Mouse (Mus musculus) heart, embryonic 14.5 days (tissue): ENCODE data around the gene Ep400. TPM values are rescaled to one million over a fixed set of nuclear protein-coding genes. Genes with fewer than 3 reads are reported as not detected.

ENCODE experiments used
- ATAC-seq: fragments of 200-750 bp; cut with Nextera tagmentation; 2 replicates; pipeline ENCODE4 v1.8.0; 2017; ENCODE audit warnings: low read depth, moderate TSS enrichment; ENCODE audit not compliant: insufficient number of reproducible peaks, insufficient read depth, low FRiP score
- H3K27ac ChIP-seq, 2 experiments: fragments of 200-500 bp in 1 of 2; fragments of 300-500 bp in 1 of 2; sonication (generic) in 1 of 2; replicated peaks in 1 of 2; 2 replicates each; pipeline ENCODE4 v1.5.1; 2012 to 2014; ENCODE audit warnings: low read depth in 2 of 2, low read length in 2 of 2, control low read depth in 1 of 2, mild to moderate bottlenecking in 1 of 2, mixed read lengths in 1 of 2; ENCODE audit not compliant: control insufficient read depth in 1 of 2, insufficient read depth in 1 of 2
- H3K27me3 ChIP-seq: fragments of 300-500 bp; sonication (generic); 2 replicates; pipeline ENCODE4 v1.6.1; 2014; ENCODE audit warnings: mild to moderate bottlenecking, low read length, control low read depth; ENCODE audit not compliant: control insufficient read depth, insufficient read depth
- H3K36me3 ChIP-seq: fragments of 300-500 bp; sonication (generic); 2 replicates; pipeline ENCODE4 v1.6.1; 2014; ENCODE audit warnings: mild to moderate bottlenecking, control low read depth, low read length, mixed read lengths; ENCODE audit not compliant: control insufficient read depth, insufficient read depth
- H3K4me1 ChIP-seq, 2 experiments: fragments of 200-500 bp in 1 of 2; fragments of 300-500 bp in 1 of 2; sonication (generic) in 1 of 2; 2 replicates each; pipeline ENCODE4 v1.6.1; 2012 to 2014; ENCODE audit warnings: low read length in 2 of 2, control low read depth in 1 of 2, mixed read lengths in 1 of 2; ENCODE audit not compliant: control insufficient read depth in 2 of 2, insufficient read depth in 2 of 2
- H3K4me2 ChIP-seq: fragments of 300-500 bp; sonication (generic); 2 replicates; pipeline ENCODE4 v1.6.1; 2014; ENCODE audit warnings: mild to moderate bottlenecking, low read length
- H3K4me3 ChIP-seq, 2 experiments: fragments of 200-500 bp in 1 of 2; fragments of 300-500 bp in 1 of 2; sonication (generic) in 1 of 2; 2 replicates each; pipeline ENCODE4 v1.5.1; 2012 to 2014; ENCODE audit warnings: low read length in 2 of 2, mild to moderate bottlenecking in 2 of 2, control low read depth in 1 of 2, low read depth in 1 of 2, moderate library complexity in 1 of 2; ENCODE audit not compliant: control insufficient read depth in 1 of 2, insufficient read depth in 1 of 2
- H3K9ac ChIP-seq: fragments of 300-500 bp; sonication (generic); 2 replicates; pipeline ENCODE4 v1.6.1; 2014; ENCODE audit warnings: mild to moderate bottlenecking, low read length
- H3K9me3 ChIP-seq: fragments of 300-500 bp; sonication (generic); 2 replicates; pipeline ENCODE4 v1.6.1; 2016; ENCODE audit warnings: low read length, control low read depth; ENCODE audit not compliant: control insufficient read depth
- WGBS: fragments of 180-500 bp; shearing (Covaris S2); extraction: QIAGEN DNeasy Blood & Tissue Kit; methylation state at CpG from one replicate; pipeline ENCODE4 v1.1.7; 2014; 5-methylcytosine and 5-hydroxymethylcytosine counted together
- polyA plus RNA-seq: library from polyadenylated mRNA; unstranded; fragments of >200 nt; fragmentation: Nextera tagmentation; extraction: Ambion mirVana; gene quantifications from 2 replicates; pipeline ENCODE4 v1.2.1, GENCODE M21; 2014

Gene Ep400
- polyA plus RNA-seq, 1 experiment from 2014 or later: 24.3 TPM

DNA sequence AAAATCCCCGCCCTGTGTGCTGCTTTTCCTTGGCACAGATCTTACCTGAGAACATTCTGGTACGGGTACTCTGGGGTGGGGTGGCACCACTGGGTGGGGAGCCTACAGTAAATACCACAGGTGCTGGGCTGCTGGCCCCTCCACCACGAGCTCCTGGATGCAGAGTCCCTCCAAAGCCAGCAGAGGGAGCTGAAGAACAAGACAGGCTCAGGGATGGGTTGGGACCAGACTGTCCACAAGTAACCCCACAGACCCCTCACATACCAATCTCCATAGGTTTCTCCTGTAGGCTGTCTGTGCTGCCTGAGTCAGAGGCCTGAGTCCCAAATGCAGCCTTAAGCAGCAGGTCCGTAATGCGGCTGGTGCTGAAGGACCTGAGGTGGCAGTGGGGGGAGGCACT is 18.2 kb upstream of the Ep400 start:
- no peaks in the 10 kb centered on the region for H3K4me1 ChIP-seq
- H3K9ac ChIP-seq: no peak overlapping the region
- H3K4me2 ChIP-seq: no peak overlapping the region
- no peaks in the 10 kb centered on the region for H3K27me3 ChIP-seq
- H3K9me3 ChIP-seq: no peaks in the 10 kb centered on the region
- 54% methylated on average over 5 of the region's 5 CpGs for WGBS
- no peak overlapping the region for H3K4me3 ChIP-seq
- H3K27ac ChIP-seq: no peak overlapping the region
- ATAC-seq: 0 out of 2 replicates have a peak, but pooled peaks have one; percentile 14
- H3K36me3 ChIP-seq: peaks cover 93% of the 10 kb centered on the region

DNA sequence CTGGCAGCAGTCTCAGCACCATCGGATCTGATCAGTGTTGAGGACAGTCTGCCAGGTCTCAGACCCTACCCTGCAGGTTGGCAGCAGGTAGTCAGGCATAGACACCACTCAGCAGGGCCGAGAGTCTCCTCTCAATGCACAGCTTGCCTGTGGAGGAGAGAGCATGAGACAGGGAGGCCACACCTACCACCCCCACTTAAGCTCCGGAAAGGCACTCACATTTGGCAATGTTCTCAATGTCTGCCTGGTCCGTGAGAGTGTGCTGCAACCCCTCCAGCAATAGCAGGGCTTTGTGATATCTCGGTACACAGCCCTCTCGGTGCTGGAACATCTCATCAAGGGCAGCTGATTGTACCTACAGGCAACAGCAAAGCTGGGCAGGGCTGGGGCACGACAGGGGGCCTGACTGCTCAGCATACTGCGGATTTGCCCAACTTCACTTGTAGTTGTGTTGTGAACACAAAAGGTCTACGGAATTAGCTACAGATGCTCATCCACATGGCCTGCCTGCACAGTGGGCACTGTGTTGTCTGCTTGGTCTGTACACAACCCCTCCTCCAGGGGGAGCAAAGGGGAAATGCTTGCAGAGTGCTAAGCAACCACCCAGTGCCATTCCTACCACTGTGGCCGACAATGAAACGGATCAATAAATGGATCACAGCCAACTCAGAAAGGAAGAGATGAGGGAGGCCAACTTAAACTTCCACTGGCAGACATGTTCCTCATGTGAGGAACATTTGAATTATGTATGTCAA is 15.7 kb upstream of the Ep400 start:
- ATAC-seq: no peak
- Histone ChIP-seq H3K4me3 (no peak overlapping the region), H3K27ac (no peak overlapping the region), H3K9me3 (no peaks in the 10 kb centered on the region), H3K4me2 (no peak overlapping the region), H3K27me3 (no peaks in the 10 kb centered on the region), H3K36me3 (peaks cover 69% of the 10 kb centered on the region), H3K9ac (no peak overlapping the region), H3K4me1 (no peaks in the 10 kb centered on the region)
- WGBS: 68% methylated on average over 11 of the region's 11 CpGs

DNA sequence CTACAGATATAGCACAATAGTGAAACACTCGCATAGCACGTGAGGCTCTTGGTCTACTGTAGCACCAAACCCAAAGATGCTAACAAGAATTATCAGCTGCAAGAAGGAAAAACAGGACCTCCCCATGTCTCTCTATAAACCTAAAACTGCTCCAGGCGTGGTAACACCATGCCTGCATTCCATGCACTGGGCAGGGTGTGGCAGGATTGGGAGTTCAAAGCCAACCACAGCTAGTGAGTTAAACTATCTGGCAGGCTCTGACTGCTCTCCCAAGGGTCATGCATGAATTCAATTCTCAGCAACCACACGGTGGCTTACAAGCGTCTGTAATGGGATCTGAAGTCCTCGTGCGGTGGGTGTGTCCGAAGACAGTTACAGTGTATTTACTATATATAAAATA is 12.6 kb upstream of the Ep400 start:
- no peak overlapping the region for H3K4me3 ChIP-seq
- no peaks in the 10 kb centered on the region for H3K9me3 ChIP-seq
- H3K4me1 ChIP-seq: peaks cover 8% of the 10 kb centered on the region in 2 experiments
- no peak overlapping the region for H3K4me2 ChIP-seq
- H3K36me3 ChIP-seq: peaks cover 41% of the 10 kb centered on the region
- no peak for ATAC-seq
- no peak overlapping the region for H3K9ac ChIP-seq
- no peak overlapping the region for H3K27ac ChIP-seq
- WGBS: 64% methylated on average over 8 of the region's 8 CpGs
- no peaks in the 10 kb centered on the region for H3K27me3 ChIP-seq

DNA sequence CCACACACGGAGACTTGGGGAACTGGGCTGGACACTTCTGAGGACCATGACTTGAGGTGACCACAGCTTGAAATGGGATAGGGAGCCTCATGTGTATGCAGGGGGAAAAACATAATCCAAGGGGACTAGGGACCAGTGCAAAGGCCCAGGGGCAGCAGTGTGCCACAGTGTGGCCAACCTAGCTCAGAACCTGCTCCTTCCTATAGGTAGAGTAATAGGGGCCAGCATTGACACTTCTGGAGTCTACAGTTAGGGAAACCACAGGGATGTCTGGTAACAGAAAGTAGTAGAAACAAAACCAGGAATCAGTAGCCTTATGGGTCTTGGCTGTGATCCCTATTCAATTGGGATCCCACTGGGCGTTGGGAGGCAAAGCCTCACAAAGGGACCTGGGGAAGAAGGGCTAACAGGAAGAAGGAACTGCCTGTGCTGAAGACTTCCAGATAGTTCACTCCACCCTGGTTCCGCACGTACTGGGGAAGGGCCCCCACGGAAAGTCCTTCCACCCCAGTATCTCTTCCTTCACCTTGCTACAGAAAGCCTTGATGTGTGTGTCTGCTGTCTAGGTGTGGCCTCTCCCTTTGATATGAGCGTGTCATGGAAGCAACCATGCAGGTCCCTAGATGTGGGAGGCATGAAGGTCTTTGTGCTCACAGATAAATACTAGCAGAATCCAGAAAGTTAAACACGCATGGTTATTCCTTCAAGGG is 11.2 kb upstream of the Ep400 start:
- H3K4me1 ChIP-seq: peaks cover 8% of the 10 kb centered on the region in 2 experiments
- H3K9ac ChIP-seq: no peak overlapping the region
- H3K4me3 ChIP-seq: no peak overlapping the region
- 65% methylated on average over 7 of the region's 7 CpGs for WGBS
- no peaks in the 10 kb centered on the region for H3K9me3 ChIP-seq
- H3K27me3 ChIP-seq: no peaks in the 10 kb centered on the region
- no peak overlapping the region for H3K27ac ChIP-seq
- no peak overlapping the region for H3K4me2 ChIP-seq
- ATAC-seq: no peak
- H3K36me3 ChIP-seq: peaks cover 41% of the 10 kb centered on the region

DNA sequence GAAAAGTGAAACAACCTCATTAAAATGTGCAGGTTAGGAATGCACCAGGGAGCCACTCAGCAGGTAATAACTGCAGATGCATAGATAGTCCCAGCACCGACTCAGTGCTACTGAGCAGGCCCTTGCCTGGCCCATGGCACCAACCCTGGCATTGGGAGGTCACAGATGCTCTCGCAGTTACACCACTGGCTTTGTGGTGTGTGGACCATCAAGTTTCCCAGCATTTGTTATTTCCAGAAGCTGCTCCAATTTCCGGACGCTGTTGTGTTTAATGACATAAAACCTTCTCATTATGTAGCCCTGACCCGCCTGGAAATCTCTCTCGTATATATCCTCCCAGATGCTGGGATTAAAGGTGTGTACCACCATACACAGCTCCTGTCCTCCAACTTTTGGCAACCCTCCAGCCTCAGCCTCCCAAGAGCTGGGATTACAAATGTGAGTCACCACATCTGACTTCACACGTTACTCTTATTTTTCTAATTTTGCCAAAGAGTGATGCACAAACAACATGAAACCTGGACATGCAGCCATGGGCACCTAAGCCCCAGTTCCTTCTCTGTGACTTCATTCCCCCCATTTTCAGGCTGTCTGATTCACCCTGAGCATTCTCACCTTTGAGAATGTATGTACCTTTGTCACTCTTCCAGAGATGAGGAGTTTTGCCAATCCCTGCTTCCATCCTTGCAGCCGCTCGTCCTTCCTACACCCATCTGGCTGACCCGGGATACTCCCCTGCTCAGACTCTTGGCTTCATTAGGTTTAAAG is 10.4 kb upstream of the Ep400 start:
- 56% methylated on average over 10 of the region's 10 CpGs for WGBS
- no peaks in the 10 kb centered on the region for H3K9me3 ChIP-seq
- H3K4me1 ChIP-seq: peaks cover 8% of the 10 kb centered on the region in 2 experiments
- peak overlapping the region; percentile 89 for H3K4me2 ChIP-seq
- H3K4me3 ChIP-seq: peak overlapping the region; percentile 81 to 92
- ATAC-seq: no peak
- peak overlapping the region; percentile 50 to 54; a peak in 3 of 4 replicates for H3K27ac ChIP-seq
- H3K36me3 ChIP-seq: peaks cover 41% of the 10 kb centered on the region
- no peaks in the 10 kb centered on the region for H3K27me3 ChIP-seq
- peak overlapping the region; percentile 91 for H3K9ac ChIP-seq

DNA sequence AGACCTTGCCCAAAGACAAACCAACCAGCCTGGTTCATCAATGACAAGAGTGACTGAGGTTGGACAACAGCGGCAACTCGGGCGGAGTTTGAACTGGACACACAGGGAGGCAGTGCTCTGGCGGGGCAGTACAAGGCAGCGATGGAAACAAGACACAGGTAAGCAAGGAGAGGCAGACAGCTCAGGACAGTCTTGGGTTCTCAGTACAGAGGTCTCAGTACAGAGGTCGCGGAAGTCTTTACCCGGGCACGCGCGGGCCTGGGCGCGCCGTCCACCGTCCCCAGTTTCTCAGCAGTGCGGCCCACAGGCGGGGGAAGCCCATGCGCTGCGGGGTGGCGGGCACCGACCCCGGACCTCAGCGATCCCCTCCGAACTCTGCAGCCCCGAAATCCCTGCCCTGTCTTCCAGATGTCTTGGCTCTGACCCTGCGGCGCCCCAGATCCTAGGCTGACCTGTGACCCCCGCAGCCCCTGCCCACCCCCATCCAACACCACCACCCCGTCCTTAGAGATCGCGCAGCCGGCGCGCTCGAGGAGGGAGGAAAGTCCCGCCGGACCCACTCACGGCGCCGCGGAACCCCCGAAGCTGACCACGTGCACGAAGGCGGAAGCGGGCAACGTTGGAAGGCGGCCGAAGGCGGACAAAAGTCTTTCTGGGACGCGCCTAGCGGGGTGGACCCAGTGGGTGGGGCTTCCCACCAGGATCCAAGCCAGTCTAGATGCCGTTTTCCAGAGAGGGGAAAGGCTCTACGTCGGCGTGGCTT is 9.7 kb upstream of the Ep400 start, which contains the start of gene Pus1:
Pus1 (minus strand) TSS at position 662 of the 763 bp plus-strand sequence.
- WGBS: under 1% methylated on average over 57 of the region's 57 CpGs
- H3K9me3 ChIP-seq: no peaks in the 10 kb centered on the region
- H3K27me3 ChIP-seq: no peaks in the 10 kb centered on the region
- H3K4me3 ChIP-seq: peak within 1 kb of the TSS; percentile 81 to 92
- H3K27ac ChIP-seq: peak within 1 kb of the TSS; percentile 50 to 54; a peak in 3 of 4 replicates
- peak within 1 kb of the TSS; percentile 91 for H3K9ac ChIP-seq
- peak; percentile 84 for ATAC-seq
- H3K36me3 ChIP-seq: peaks cover 42% of the 10 kb centered on the region
- peaks cover 8% of the 10 kb centered on the region in 2 experiments for H3K4me1 ChIP-seq
- peak within 1 kb of the TSS; percentile 89 for H3K4me2 ChIP-seq
